Mouse (Mus musculus) v-Abl transformed pro-B cells (cell line): ENCODE results near the gene Map3k4.
"Not testable (repeated sequence)": the region's sequence is repeated elsewhere in the genome, so short reads cannot be mapped to it uniquely, and the experiment has no call there.

Experiments
- in situ Hi-C, 2 experiments: fragments of 400-800 bp; cut with MboI; formaldehyde crosslinking; loops; one replicate each; pipeline ENCODE4 v1.15.1; 2025; ENCODE audit not compliant: unreplicated experiment in 2 of 2

The Map3k4 gene

DNA sequence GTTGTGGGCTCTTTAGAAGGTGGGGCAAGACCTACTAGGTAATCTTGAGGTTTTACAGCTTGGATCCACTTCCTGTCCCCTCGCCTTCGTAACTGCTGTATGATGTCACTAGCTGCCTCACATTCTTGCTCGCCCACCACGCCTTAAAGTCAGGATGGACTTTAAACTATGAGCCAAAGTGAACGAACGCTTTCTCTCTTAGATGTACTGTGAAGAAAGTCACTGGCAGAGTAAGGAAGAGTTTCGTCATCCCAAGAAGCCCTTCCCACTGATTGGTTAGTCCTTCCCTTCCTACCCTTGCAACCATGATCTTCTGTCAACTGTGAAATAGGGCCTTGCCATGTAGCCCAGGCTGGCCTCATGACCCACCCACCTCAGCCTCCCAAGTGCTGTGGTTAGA lies 87.5 kb downstream of the Map3k4 start:
- in situ Hi-C loops, result loop anchor here in 1 of 2 experiments (25.0 kb wide), 1 partner anchor 431 kb away; no protein-coding TSS in a partner anchor

DNA sequence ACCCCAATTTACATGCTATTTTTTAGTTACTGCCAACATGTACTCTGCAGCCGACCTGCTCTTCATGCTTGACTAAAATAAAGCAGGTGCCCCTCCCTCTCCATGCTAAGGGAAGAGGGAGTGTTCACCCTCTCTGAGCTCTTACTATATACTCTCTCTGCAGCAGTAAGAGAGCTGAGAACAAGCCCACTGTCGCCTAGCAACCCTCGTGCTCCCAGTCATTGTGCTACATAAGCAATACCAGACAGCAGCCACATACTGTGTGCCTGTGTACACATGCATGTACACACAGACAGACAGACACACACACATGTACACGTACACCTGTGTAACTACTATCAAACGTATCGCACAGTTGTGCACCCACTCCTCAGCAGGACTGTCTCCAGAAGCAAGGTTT lies 88.4 kb downstream of the Map3k4 start:
- in situ Hi-C loops, result loop anchor here in 1 of 2 experiments (25.0 kb wide), 1 partner anchor 432 kb away; no protein-coding TSS in a partner anchor

DNA sequence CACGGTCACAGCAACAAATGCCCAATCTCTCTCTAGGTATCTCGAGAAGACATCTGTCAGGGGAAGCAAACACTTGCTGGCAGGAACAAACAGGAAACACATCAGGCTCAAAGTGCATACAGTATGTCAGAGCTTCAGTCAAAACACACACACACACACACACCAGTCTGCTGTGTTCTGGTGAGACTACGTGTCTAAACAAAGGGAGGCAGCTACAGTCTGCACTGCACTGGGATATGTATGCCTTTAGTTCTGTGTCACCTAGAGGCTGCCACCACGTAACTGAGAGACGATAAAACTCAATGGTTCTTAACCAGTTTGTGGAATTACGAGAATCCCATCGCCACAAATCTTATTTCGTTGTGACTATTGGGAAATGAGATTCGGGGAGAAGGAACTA lies 88.8 kb downstream of the Map3k4 start:
- in situ Hi-C loops, result loop anchor here in 1 of 2 experiments (25.0 kb wide), 1 partner anchor 433 kb away; no protein-coding TSS in a partner anchor

DNA sequence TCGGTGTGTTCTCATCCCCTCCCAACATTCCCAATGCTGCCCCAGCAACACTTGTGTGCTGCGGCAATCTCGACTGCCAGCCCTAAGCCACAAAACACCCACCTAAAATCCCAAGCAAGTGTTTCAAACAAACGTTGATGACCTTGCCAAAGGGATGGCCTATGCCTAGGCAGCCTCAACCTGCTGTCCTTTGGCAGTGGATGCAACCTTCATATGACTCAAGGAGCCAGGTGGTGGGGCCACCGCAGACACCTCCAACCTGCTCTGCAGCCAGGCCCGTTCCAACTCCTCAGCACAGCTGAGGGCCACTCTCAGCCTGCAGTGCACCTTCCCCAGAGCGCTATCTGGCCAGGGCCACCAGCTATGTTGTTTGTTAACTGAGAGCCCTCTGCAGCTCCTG lies 90.1 kb downstream of the Map3k4 start:
- in situ Hi-C loops, result loop anchor here in 1 of 2 experiments (25.0 kb wide), 1 partner anchor 434 kb away; no protein-coding TSS in a partner anchor

DNA sequence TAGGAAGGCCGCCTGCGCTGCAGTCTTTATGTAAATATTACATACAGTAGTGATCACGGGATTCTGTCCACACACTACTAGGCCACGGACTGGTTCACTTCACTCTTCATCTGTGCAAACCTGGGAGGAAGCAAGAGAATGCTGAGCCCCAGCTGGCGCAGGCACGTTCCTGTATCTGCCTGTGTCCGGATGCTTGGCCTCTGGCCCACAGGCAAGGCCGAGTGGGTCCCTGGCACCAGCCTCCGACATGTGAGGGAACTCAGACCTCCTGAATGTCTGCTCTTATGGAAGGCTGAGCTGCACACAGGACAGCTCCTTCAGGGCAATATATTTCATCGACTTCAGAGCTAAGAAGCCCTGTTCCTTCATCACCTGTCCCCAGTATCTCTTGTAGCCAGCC lies 90.6 kb downstream of the Map3k4 start:
- in situ Hi-C loops, result loop anchor here in 1 of 2 experiments (25.0 kb wide), 1 partner anchor 434 kb away; no protein-coding TSS in a partner anchor

DNA sequence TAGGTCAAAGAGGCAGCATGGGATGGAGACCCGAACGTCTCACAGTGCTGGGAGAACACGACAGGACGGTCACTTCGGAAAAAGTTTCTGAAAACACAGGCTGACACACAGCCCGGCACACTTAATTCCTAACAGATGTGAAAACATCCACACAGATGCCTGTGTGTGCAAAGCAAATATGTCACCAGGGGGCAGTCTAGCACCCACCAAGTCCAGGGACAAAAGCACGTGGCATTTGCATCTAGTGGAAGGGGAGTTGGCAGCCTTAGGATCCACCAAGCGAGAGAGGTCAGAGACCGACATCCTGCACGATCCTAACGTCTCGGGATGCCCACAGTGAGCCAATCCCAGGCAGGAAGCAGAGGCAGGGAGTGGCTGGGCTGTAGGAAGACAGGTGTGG lies 92.0 kb downstream of the Map3k4 start:
- in situ Hi-C loops, result loop anchor here in 1 of 2 experiments (25.0 kb wide), 1 partner anchor 436 kb away; no protein-coding TSS in a partner anchor

DNA sequence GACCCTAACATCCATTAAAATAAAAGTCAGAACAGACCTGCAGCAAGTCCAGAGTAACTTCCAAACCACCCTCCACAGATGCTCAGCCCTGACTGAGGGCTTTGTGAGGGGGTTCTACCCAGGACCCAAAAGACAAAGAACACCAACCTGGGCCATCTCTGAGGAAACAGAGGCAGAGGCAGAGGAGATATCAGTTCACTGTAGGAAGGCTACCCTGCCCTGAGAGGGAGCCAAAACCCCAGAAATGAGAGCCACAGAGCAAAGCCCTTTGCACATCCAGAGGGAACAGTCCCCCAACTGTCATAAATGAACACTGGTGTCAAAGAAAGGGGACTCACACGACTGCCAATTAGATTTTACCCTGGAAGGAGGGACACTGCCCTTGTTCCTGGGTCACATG lies 93.4 kb downstream of the Map3k4 start:
- in situ Hi-C loops, result loop anchor here in 1 of 2 experiments (25.0 kb wide), 1 partner anchor 437 kb away; no protein-coding TSS in a partner anchor

DNA sequence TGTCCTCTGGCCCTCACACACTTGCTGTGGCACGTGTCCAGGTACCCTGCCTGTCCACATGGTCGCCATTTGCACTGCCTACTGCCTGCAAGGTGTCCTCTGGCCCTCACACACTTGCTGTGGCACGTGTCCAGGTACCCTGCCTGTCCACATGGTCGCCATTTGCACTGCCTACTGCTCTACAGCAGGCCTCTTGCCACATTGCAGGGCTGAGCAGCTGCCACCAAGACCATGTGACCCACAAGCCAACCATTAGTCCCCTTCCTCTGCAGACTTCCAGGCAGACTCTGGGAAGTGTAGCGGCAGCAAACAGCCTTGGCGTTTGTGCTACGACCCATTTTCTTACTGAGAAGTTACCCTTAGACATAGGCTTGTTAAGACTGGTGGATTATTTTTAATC lies 94.0 kb downstream of the Map3k4 start:
- in situ Hi-C loops, result not testable (repeated sequence)

DNA sequence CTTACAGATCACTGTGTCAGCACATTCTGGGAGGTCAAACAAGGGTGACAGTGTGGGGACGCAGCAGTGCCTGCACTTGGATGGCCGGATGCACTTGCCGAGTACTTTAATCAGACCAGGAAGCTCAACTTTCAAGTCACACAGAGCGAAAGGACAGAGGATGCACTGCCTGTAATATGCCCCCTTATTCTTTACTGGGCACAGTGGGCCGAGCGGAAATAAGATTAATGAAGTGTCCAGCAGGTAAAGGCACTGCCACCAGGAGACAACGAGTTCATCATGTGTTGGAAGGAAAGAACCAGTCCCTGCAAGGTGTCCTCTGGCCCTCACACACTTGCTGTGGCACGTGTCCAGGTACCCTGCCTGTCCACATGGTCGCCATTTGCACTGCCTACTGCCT lies 94.5 kb downstream of the Map3k4 start:
- in situ Hi-C loops, result no loop called here

DNA sequence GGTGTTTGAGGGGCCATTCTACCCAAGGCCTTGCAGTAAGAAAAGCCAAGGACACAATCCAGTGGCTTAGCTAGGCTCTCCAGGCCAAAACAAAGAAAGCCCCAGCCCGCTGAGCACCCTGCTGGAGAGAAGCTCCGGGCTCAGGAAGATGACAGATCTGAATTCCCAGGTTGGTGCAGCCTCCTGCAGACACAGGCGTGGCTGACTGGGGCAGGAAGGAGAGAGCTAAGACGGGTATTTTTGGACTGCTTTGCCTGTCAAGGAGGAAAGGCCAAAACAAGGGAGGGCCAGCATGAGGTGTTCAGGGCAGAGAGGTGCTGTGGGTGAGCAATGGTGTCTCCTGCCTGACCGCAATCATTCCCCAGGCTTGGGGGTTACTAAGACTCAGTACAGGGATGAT lies 94.9 kb downstream of the Map3k4 start:
- in situ Hi-C loops, result no loop called here

DNA sequence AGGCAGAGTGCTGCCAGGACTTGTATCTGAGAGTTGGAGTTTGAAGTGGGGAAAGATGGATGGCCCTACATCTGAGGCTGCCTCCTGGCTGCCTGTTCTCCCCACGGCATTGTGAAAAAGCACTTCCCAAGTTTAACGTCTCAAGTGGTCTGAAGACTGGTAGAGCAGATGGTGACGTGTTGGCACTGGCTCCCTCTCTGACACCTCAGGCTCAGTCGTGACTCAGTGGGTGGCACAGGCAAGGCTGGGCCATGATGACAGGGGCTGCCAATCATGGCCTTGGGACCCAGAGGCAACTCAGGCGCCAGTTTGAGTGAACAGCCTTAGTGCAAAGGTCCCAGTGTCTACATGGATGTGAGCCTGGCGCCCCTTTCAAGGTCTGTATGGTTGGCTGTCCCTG lies 96.7 kb downstream of the Map3k4 start:
- in situ Hi-C loops, result no loop called here

DNA sequence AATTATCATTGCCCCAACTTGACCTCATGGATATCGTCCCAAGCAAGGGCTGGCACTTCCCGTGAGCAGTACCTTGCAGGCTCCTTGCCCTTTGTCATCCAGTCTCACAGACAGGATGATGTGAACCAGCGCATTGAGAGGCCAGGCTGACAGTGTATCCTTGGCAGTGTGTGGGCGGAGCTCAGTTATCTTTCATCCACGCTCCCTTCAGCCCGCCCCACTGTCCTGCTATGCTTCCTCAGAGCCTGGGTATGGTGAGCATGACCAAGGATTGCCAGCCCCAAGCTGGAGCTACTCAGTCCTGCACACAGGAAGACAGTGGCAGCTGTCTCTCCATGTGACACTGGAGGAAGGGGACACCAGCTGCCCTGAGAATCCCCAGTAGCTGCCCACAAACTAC lies 102.4 kb downstream of the Map3k4 start:
- in situ Hi-C loops, result no loop called here

DNA sequence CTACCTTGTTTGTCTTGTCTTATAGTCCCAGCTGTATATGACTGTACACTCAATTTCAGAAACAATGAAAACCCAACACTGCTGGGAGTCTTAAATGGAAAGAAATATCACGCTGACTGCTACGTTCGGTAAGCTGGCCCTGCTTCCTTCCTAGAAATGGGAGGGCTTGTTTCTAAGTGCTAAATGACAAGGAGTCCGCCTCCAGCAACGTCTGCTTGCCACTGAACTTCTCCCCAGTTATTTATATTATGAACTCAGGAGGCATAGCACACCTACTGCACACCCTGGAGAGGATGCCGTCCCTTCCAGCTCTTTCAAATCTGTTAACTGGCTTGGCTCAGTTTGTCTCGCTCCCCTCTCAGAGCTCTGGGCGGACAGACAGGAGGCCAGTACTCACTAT lies 105.2 kb downstream of the Map3k4 start:
- in situ Hi-C loops, result loop anchor here (5.0 kb wide), 5 partner anchors 51 to 176 kb away; no protein-coding TSS in a partner anchor

DNA sequence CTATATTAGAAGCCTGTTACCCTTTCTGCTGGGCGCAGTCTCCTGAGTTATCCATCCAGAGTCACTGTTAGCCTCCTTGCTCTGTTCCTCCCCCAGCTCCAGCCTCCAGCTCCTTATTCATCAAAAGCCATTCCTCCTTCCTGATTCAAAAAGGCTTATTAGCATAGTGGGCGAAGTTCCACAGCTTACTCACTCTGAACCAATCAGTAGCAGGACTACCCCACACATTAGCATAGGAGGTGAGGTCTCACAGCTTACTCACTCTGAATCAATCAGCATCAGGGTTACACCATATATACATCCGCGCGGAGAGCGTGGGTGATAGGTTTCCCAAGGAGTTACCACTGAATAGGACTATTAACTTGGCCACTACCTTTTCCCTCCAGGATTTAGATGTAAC lies 106.3 kb downstream of the Map3k4 start:
- in situ Hi-C loops, result loop anchor here (5.0 kb wide), 5 partner anchors 50 to 175 kb away; no protein-coding TSS in a partner anchor

DNA sequence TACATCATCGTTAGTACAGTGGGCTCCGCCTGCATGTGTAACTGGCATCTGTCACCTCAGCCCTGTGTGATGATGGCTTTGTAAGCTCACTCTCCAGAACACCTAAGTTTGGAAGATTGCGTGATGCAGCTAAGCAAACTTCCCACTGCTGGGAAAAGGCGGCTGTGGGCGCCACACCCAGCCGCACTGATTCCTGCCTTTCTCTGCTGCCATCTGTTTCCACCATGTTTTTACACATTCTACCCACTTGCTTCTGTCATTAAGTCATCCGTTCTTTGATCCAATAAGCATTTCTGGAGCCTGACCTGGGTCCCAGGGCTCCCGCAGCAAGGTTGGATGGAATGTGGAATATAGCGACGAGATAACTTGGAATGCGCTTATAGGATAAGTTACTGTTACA lies 106.7 kb downstream of the Map3k4 start:
- in situ Hi-C loops, result loop anchor here (5.0 kb wide), 5 partner anchors 50 to 175 kb away; no protein-coding TSS in a partner anchor

DNA sequence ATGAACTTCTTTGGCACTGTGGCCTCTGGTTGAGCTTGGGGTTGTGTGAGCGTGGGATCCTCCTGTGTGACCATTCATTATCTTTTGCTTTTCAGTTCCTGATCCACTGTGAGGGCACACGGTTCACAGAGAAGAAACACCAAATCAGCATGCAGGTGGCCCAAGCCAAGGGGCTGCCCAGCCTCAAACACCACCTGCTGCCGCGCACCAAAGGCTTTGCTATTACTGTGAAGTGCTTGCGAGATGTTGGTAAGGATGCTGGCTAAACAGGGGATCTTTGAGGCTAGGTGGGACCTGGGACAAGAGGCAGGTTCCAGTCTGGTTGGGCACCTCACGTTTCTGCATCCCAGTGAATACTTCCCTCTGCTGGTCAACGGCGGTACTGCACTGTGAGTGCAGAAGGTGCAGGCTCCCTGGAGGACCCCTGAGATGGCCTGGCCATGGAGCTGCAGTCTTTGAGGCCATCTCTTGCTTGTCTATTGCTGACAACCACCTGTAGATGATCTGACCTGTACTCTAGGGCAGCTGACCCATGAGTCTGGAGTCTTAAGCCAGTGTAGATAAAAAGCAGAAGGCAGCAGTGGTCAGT lies 108.0 kb downstream of the Map3k4 start:
- in situ Hi-C loops, result loop anchor here (5.0 kb wide), 5 partner anchors 48 to 173 kb away; no protein-coding TSS in a partner anchor

DNA sequence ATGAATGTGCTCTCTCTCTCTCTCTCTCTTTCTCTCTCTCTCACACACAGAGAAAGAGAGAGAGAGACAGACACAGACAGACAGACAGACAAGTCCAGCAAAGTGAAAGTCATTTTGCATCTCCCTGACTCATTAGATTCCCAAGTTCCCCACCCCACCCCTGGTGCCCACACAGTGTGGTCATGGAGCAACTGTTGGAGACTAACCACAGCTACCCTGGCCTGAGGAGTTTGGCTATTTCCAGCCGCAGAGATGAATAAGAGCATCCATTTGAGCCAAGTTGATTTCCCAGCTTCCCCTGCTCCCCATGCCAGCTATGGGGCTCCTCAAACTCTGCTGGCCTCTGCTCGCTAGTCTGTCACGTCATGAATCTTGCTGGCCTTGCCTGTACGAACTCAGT lies 109.1 kb downstream of the Map3k4 start:
- in situ Hi-C loops, result no loop called here

DNA sequence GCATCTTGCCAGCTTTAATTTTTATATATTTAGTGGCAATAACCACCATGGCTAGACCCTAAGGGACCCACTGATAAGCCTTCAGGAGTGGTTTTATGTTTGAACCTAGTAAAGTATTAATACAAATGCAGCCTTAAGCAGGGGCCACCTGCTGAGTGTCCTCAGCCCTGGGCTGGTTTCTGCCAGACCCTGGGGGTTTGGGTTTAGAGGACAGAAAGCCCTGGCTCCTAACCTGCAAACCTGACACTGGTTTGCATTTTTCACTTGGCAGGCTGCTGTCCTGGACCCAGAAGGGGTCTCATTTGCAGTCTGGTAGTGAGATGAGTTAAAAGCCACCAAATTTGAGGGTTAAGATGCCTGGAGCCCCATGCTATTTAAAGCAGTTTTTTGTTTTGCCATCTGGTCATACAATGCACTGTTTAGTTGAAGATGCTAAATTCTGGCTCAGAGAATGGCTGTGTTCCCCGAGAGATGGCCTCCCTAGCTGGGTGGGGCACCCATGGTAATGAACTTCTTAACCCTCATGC lies 111.5 kb downstream of the Map3k4 start:
- in situ Hi-C loops, result no loop called here

DNA sequence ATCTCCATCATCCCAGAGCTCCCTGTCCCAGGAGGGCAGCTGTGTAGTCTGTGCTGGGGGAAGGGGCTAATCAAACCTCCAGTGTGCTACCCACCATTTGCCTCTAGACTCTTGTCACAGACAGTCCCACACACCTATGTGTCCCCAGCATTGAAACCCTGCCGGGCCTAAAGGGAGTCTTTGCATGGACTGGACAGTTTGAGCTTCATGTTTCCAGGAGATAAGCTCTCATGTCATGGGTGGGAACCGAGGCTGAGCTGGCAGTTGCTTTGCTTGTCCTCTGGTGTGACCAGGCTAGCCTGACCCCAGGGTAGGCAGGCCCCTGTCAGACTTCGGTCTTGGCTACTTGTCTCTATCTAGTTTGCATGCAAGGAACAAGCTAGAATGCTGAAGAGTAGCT lies 112.3 kb downstream of the Map3k4 start:
- in situ Hi-C loops, result no loop called here

DNA sequence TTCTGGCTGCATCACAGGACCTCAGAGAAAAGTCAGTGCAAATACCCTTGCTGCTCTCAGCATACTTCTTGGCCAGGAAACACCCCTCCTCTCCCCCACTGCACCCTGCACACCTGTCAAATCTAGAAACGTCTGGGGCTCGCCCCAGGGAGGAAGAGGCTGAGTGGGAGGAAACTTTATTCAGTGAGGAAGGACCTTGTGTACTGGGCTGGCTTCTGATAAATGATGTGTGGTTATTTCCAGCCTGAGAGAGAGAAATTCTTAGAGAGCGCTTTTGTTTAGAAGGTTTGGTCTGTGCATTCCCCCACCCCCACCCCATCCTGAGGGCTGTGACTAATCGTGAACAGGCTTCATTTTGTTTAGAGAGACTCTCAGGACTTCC lies 112.9 kb downstream of the Map3k4 start:
- in situ Hi-C loops, result no loop called here

DNA sequence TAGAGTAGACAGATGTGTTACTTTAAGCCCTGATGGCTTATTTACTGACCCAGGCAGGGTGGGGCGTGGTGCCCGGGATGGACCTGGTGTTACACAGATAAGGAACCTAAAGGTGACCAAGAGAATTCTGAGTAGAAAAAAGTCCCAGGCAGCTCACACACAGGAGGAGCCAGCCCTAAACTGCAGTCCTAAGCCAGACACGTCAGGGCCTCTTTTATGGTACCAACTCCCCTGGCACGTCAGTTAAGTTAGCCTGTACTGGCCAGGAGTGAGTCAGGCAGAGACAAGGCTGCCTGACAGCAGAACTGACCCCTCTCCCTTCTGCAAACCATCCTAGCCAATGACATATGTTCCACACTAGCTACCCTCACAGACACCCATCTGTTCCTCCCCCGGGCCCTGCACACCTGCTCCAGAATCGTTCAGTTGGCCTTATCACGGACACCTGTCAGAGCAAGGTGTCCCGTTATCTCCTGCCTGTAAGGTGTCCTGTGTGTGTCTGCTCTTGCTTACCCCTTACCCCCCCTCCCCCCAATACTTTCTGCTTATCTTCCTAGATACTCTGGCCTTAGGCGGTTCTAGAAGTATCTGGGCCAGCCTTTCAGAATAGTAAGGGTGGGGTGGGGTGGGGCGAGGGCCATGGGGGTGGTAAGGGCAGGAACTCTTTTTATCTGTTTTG lies 113.4 kb downstream of the Map3k4 start:
- in situ Hi-C loops, result no loop called here

DNA sequence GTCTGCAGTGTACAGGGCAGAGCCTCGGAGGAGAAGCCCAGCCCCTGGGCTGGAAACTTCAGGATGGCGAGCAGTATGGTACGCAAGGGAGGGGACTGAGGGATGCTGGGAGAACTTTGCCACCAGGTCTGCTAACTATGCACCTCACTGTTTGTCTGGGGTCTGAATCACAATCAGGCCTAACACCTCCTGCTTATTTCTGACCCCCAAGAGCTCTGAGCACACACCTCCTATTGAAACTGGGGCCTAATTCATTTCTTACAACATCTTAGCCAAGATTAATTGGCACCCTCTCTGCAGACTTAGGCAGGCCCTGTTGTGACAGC lies 113.9 kb downstream of the Map3k4 start:
- in situ Hi-C loops, result no loop called here
